ENCODE assay signal across 12 mouse cellular contexts in the genomic region with DNA sequence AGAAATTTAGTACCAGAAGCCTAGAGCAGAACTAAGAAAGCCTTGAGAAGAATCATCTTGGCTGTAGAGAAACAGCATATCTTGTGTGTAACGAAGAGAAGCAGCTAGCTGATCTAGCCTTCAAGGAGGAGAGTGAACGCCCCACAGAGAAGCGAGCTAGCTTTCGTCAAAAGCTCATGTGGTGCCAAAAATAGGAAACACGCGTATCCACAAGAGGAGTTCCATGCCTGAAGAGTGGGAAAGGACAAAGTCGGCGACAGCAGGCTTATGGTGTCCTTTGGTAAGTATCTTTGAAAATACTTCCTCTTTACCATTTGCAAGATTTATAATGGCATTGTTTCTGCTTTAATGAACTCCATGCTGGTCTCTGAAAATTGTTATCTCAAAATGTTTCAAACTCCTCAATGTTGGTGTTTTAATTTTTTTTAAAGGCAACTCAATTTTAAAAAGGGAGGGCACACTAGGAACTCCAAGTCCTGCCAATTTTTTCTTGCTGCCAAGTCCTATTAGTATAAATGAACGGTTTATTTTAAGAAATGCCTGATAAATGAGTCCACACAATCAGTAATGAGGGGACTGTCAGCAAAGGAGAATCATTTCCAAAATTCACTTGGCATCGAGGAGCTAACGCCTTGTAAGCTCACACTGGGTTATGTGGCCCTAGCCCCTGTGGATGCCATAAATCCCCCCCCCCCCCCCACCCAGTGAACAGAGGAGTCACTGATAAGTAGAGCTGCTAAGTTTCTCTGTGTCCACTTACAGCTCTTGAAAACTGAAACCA.
DNase-seq lines count a peak whose midpoint lies in the region; ATAC-seq lines count a peak whose summit lies in the region.
"Had no signal": no experiment of that assay in that cellular context is flagged by ENCODE, and none has a peak within 500 bp of the region (broad histone marks: within the 10 kb centered on the region; RNA-seq: fewer than 3 reads in every experiment).

No protein-coding gene starts in this region.

- H3K4me3 ChIP-seq in lung, embryonic 16.5 days (ENCODE audit: low read length), result no peak overlapping the region
- H3K4me3 ChIP-seq in stomach, embryonic 16.5 days (replicated peaks; ENCODE audit: low read length), result no peak overlapping the region
- H3K4me3 ChIP-seq: embryonic facial prominence, embryonic 13.5 days had no signal

- H3K4me2 ChIP-seq in lung, embryonic 16.5 days (ENCODE audit: low read depth, low read length), result 0 out of 2 replicates have a peak overlapping the region, but pooled peaks have one; percentile 7
- H3K4me2 ChIP-seq in stomach, embryonic 16.5 days (ENCODE audit: low read depth, low read length), result no peak overlapping the region
- H3K4me2 ChIP-seq: embryonic facial prominence, embryonic 13.5 days had no signal

- intact Hi-C loops in heart, postnatal 10 days (cut with DNase I), result loop anchor here (5.0 kb wide), 1 partner anchor 90 kb away; no protein-coding TSS in a partner anchor

- H3K27me3 ChIP-seq in lung, embryonic 16.5 days (ENCODE audit: control insufficient read depth, insufficient read depth, low read depth, low read length), result no peaks in the 10 kb centered on the region
- H3K27me3 ChIP-seq in stomach, embryonic 16.5 days (ENCODE audit: control insufficient read depth, insufficient read depth, low read length), result no peaks in the 10 kb centered on the region
- H3K27me3 ChIP-seq: embryonic facial prominence, embryonic 13.5 days had no signal

- ATAC-seq in lung, embryonic 16.5 days (ENCODE audit: low read depth), result peak; percentile 85
- no peak; the same call in 1 of the 2 replicates for ATAC-seq in stomach, embryonic 16.5 days (ENCODE audit: insufficient read depth, low FRiP score)

- no peaks in the 10 kb centered on the region for H3K9me3 ChIP-seq in lung, embryonic 16.5 days (ENCODE audit: control insufficient read depth, low read length)
- H3K9me3 ChIP-seq in stomach, embryonic 16.5 days (replicated peaks; ENCODE audit: control insufficient read depth, low read length), result no peaks in the 10 kb centered on the region
- H3K9me3 ChIP-seq: embryonic facial prominence, embryonic 13.5 days had no signal

- H3K4me1 ChIP-seq in lung, embryonic 16.5 days (replicated peaks; ENCODE audit: control insufficient read depth, insufficient read depth, low read length), result peaks cover 4% of the 10 kb centered on the region; the same call in 1 of the 2 replicates
- H3K4me1 ChIP-seq in stomach, embryonic 16.5 days (ENCODE audit: control insufficient read depth, insufficient read depth, low read length), result 0 out of 2 replicates have a peak, but pooled peaks cover 3% of the 10 kb centered on the region
- H3K4me1 ChIP-seq: embryonic facial prominence, embryonic 13.5 days had no signal

- no peak overlapping the region for H3K9ac ChIP-seq in lung, embryonic 16.5 days (ENCODE audit: low read length)
- H3K9ac ChIP-seq in stomach, embryonic 16.5 days (ENCODE audit: low read length), result no peak overlapping the region
- H3K9ac ChIP-seq: embryonic facial prominence, embryonic 13.5 days had no signal

- 47% methylated on average over 11 of the region's 11 CpGs for WGBS in lung, embryonic 16.5 days
- 67% methylated on average over 11 of the region's 11 CpGs for WGBS in stomach, embryonic 16.5 days

- DNase-seq in cerebellum, postnatal 10 days, result peak; percentile 30 to 40
- DNase-seq in cerebellum, adult 18-20 months, result no peak
- no peak for DNase-seq in lung, adult 18-20 months
- DNase-seq in heart, postnatal 10 days, result peak; percentile 50 to 63
- no peak for DNase-seq in adrenal gland, adult (ENCODE audit: inconsistent age in 2 of 2, low spot score in 1 of 2)
- no peak for DNase-seq in spleen, adult 12 weeks (ENCODE audit: low spot score)
- DNase-seq: kidney, postnatal 14 days; liver; right cerebral cortex, postnatal 14 days had no signal

- peak overlapping the region; percentile 41 for H3K27ac ChIP-seq in lung, embryonic 16.5 days (ENCODE audit: low read length)
- peak overlapping the region; percentile 38; the same call in 1 of the 2 replicates for H3K27ac ChIP-seq in stomach, embryonic 16.5 days (ENCODE audit: low read length)
- H3K27ac ChIP-seq: embryonic facial prominence, embryonic 13.5 days had no signal

- no peaks in the 10 kb centered on the region for H3K36me3 ChIP-seq in lung, embryonic 16.5 days (ENCODE audit: control insufficient read depth, insufficient read depth, low read length)
- no peaks in the 10 kb centered on the region for H3K36me3 ChIP-seq in stomach, embryonic 16.5 days (ENCODE audit: control insufficient read depth, insufficient read depth, low read length)
- H3K36me3 ChIP-seq: embryonic facial prominence, embryonic 13.5 days had no signal

Comparison
In these comparisons a context has a peak if more than half of its experiments do, and no peak if none do; other contexts are left out.
1. DNase-seq: peak in cerebellum, postnatal 10 days (2 of 2) and heart, postnatal 10 days (2 of 2); none in cerebellum, adult 18-20 months (0 of 2), lung, adult 18-20 months (0 of 2), adrenal gland, adult (0 of 2) and spleen, adult 12 weeks (single experiment).